Comparison of ENCODE assay signal across 22 mouse cellular contexts in genomic region chr8:104925972-104926596, GRCm38 (mm10). TPM values are rescaled to one million over a fixed set of nuclear protein-coding genes. Genes with fewer than 3 reads are reported as not detected.
DNase-seq lines count a peak whose midpoint lies in the region; ATAC-seq and TF ChIP-seq lines count a peak whose summit lies in the region.
"Had no signal": no experiment of that assay in that cellular context is flagged by ENCODE, and none has a peak within 500 bp of the region (broad histone marks: within the 10 kb centered on the region; RNA-seq: fewer than 3 reads in every experiment).

Gene Ces2e (plus strand): TSS chr8:104926260.

- H3K27me3 ChIP-seq in liver, adult 2 months (ENCODE audit: control insufficient read depth, insufficient read depth, low read length) = no peaks in the 10 kb centered on the region
- no peaks in the 10 kb centered on the region for H3K27me3 ChIP-seq in liver, embryonic 11.5 days (replicated peaks; ENCODE audit: control insufficient read depth, insufficient read depth, low read length)
- H3K27me3 ChIP-seq in kidney, postnatal 0 days (ENCODE audit: insufficient read depth, low read length) = no peaks in the 10 kb centered on the region
- no peaks in the 10 kb centered on the region for H3K27me3 ChIP-seq in stomach, postnatal 0 days (ENCODE audit: control insufficient read depth, insufficient read depth, low read length)
- H3K27me3 ChIP-seq: CH12.LX; embryonic facial prominence, embryonic 13.5 days; heart, embryonic 15.5 days; hindbrain, embryonic 12.5 days; liver, embryonic 15.5 days had no signal

- no peaks in the 10 kb centered on the region for H3K9me3 ChIP-seq in liver, embryonic 11.5 days (ENCODE audit: control insufficient read depth, low read length)
- no peaks in the 10 kb centered on the region for H3K9me3 ChIP-seq in kidney, postnatal 0 days (replicated peaks; ENCODE audit: low read length)
- no peaks in the 10 kb centered on the region for H3K9me3 ChIP-seq in stomach, postnatal 0 days (ENCODE audit: control insufficient read depth, low read length)
- H3K9me3 ChIP-seq: embryonic facial prominence, embryonic 13.5 days; forebrain, embryonic 10.5 days; heart, embryonic 15.5 days; hindbrain, embryonic 12.5 days; liver, embryonic 15.5 days; megakaryocyte, embryonic 14.5 days had no signal

- no peak within 1 kb of the TSS for H3K4me2 ChIP-seq in liver, embryonic 11.5 days
- H3K4me2 ChIP-seq in kidney, postnatal 0 days (ENCODE audit: low read length) = no peak within 1 kb of the TSS
- no peak within 1 kb of the TSS for H3K4me2 ChIP-seq in stomach, postnatal 0 days (replicated peaks; ENCODE audit: low read depth)
- H3K4me2 ChIP-seq: embryonic facial prominence, embryonic 13.5 days; heart, embryonic 15.5 days; hindbrain, embryonic 12.5 days; liver, embryonic 15.5 days had no signal

- H3K79me2 ChIP-seq in liver, adult 2 months (ENCODE audit: control insufficient read depth, insufficient read depth, low read length) = no peaks in the 10 kb centered on the region

- peak; percentile 5 for DNase-seq in adrenal gland, postnatal 10 days
- no peak for DNase-seq in adrenal gland, adult 8-10 months
- peak; percentile 91 for DNase-seq in liver, adult 2 months (ENCODE audit: extremely low read depth, low read depth, low spot score)
- no peak for DNase-seq in liver, embryonic 11.5 days (ENCODE audit: low spot score)
- peak; percentile 5 for DNase-seq in kidney, postnatal 0 days (ENCODE audit: low spot score)
- DNase-seq in stomach, postnatal 0 days (ENCODE audit: low spot score) = no peak
- DNase-seq in urinary bladder, postnatal 14 days (ENCODE audit: low spot score) = no peak
- DNase-seq: cerebellum, adult 2 months; gastrocnemius, postnatal 25 days; left cerebral cortex, postnatal 4 days; thymus, adult 2 months had no signal

- peak within 1 kb of the TSS; percentile 40 for H3K27ac ChIP-seq in liver, adult 2 months (replicated peaks; ENCODE audit: insufficient read depth, low read depth, low read length)
- no peak within 1 kb of the TSS for H3K27ac ChIP-seq in liver, embryonic 11.5 days (ENCODE audit: low read depth, low read length)
- no peak within 1 kb of the TSS for H3K27ac ChIP-seq in kidney, postnatal 0 days
- peak within 1 kb of the TSS; percentile 30 for H3K27ac ChIP-seq in stomach, postnatal 0 days (replicated peaks)
- H3K27ac ChIP-seq: embryonic facial prominence, embryonic 13.5 days; forebrain, embryonic 10.5 days; heart, embryonic 15.5 days; hindbrain, embryonic 12.5 days; liver, embryonic 15.5 days had no signal

- H3K4me3 ChIP-seq in liver, adult 2 months (ENCODE audit: insufficient read depth, low read depth, low read length) = peak within 1 kb of the TSS; percentile 26
- H3K4me3 ChIP-seq in liver, embryonic 11.5 days (ENCODE audit: low read depth, low read length) = no peak within 1 kb of the TSS
- H3K4me3 ChIP-seq in kidney, postnatal 0 days (replicated peaks; ENCODE audit: low read depth, low read length) = no peak within 1 kb of the TSS
- H3K4me3 ChIP-seq in stomach, postnatal 0 days (ENCODE audit: low read depth, low read length) = no peak within 1 kb of the TSS
- H3K4me3 ChIP-seq: embryonic facial prominence, embryonic 13.5 days; forebrain, embryonic 10.5 days; heart, embryonic 15.5 days; hindbrain, embryonic 12.5 days; liver, embryonic 15.5 days; megakaryocyte, embryonic 14.5 days had no signal

- H3K4me1 ChIP-seq in liver, adult 2 months (ENCODE audit: control insufficient read depth, insufficient read depth, low read length) = peaks cover 16% of the 10 kb centered on the region
- H3K4me1 ChIP-seq in liver, embryonic 11.5 days (replicated peaks; ENCODE audit: control insufficient read depth, insufficient read depth, low read length) = no peaks in the 10 kb centered on the region
- H3K4me1 ChIP-seq in kidney, postnatal 0 days (replicated peaks; ENCODE audit: insufficient read depth, low read length) = no peaks in the 10 kb centered on the region
- no peaks in the 10 kb centered on the region for H3K4me1 ChIP-seq in stomach, postnatal 0 days (replicated peaks; ENCODE audit: control insufficient read depth, insufficient read depth)
- H3K4me1 ChIP-seq: embryonic facial prominence, embryonic 13.5 days; forebrain, embryonic 10.5 days; heart, embryonic 15.5 days; hindbrain, embryonic 12.5 days; liver, embryonic 15.5 days had no signal

- 0 out of 2 replicates have a peak within 1 kb of the TSS, but pooled peaks have one; percentile 3 for H3K9ac ChIP-seq in liver, adult 2 months (ENCODE audit: low read depth, low read length)
- no peak within 1 kb of the TSS for H3K9ac ChIP-seq in liver, embryonic 11.5 days (ENCODE audit: low read depth, low read length)
- H3K9ac ChIP-seq in kidney, postnatal 0 days (ENCODE audit: low read depth, low read length) = no peak within 1 kb of the TSS
- no peak within 1 kb of the TSS for H3K9ac ChIP-seq in stomach, postnatal 0 days (ENCODE audit: low read length)
- H3K9ac ChIP-seq: embryonic facial prominence, embryonic 13.5 days; heart, embryonic 15.5 days; hindbrain, embryonic 12.5 days; liver, embryonic 15.5 days had no signal

- ATAC-seq in liver, embryonic 11.5 days (replicated peaks; ENCODE audit: low FRiP score) = no peak
- ATAC-seq in kidney, postnatal 0 days (replicated peaks; ENCODE audit: low FRiP score, low read depth) = no peak
- ATAC-seq in stomach, postnatal 0 days (ENCODE audit: low FRiP score, low TSS enrichment) = no peak
- ATAC-seq in erythroid progenitor cell, adult 5-6 weeks (replicated peaks; ENCODE audit: low FRiP score, poor library complexity, severe bottlenecking) = no peak

- TF ChIP-seq CTCF in liver, adult 2 months (IDR thresholded peaks at IDR 0.05; ENCODE audit: low read depth, low read length) = no peak
- no peak for TF ChIP-seq CTCF in kidney, postnatal 0 days (IDR thresholded peaks at IDR 0.05; ENCODE audit: low read depth)
- TF ChIP-seq CTCF in stomach, postnatal 0 days (IDR thresholded peaks at IDR 0.05; ENCODE audit: low read depth) = no peak

- TF ChIP-seq POLR2A in liver, adult 2 months (IDR thresholded peaks at IDR 0.05; ENCODE audit: extremely low read depth, insufficient read depth, low read length) = no peak

- WGBS in liver, adult 2 months = 17% methylated on average over 5 of the region's 5 CpGs
- WGBS in liver, embryonic 11.5 days = 67% methylated on average over 5 of the region's 5 CpGs
- WGBS in kidney, postnatal 0 days = 61% methylated on average over 5 of the region's 5 CpGs
- WGBS in stomach, postnatal 0 days = 49% methylated on average over 5 of the region's 5 CpGs

- peaks cover 5% of the 10 kb centered on the region for H3K36me3 ChIP-seq in liver, adult 2 months (ENCODE audit: control insufficient read depth, insufficient read depth, low read length)
- no peaks in the 10 kb centered on the region for H3K36me3 ChIP-seq in liver, embryonic 11.5 days (ENCODE audit: control insufficient read depth, insufficient read depth, low read length)
- no peaks in the 10 kb centered on the region for H3K36me3 ChIP-seq in kidney, postnatal 0 days (ENCODE audit: insufficient read depth, low read length)
- H3K36me3 ChIP-seq in stomach, postnatal 0 days (ENCODE audit: control insufficient read depth, insufficient read depth, low read length) = no peaks in the 10 kb centered on the region
- H3K36me3 ChIP-seq: embryonic facial prominence, embryonic 13.5 days; forebrain, embryonic 10.5 days; heart, embryonic 15.5 days; hindbrain, embryonic 12.5 days; liver, embryonic 15.5 days had no signal

- no peak for TF ChIP-seq EP300 in stomach, postnatal 0 days (optimal IDR thresholded peaks at IDR 0.05)

RNA-seq across cellular contexts. Expression of gene Ces2e, which starts in this region (rescaled TPM):
- 10 to 100 TPM in 1 of 2 experiments, 1 to 10 TPM in 1; 9.9 to 21.9 TPM for total RNA-seq in adrenal gland, postnatal 10 days (2021)
- total RNA-seq in adrenal gland, adult 8-10 months (2022) = 1 to 10 TPM; 2.1 to 6.6 (median 4.9) TPM
- 120 and 259 TPM in 2 replicates for total RNA-seq in liver, adult 2 months (2014; rRNA removed)
- polyA plus RNA-seq in liver, adult 2 months (2012; rRNA removed) = 137 and 182 TPM in 2 replicates
- polyA plus RNA-seq in liver, embryonic 11.5 days (2014; fragmentation: Nextera tagmentation; extraction: Ambion mirVana) = 0.17 TPM in 1 of 2 replicates, not detected in the other
- 1.8 and 2.1 TPM in 2 replicates for polyA plus RNA-seq in kidney, postnatal 0 days (2015; fragmentation: Nextera tagmentation; extraction: Ambion mirVana)
- polyA plus RNA-seq in stomach, postnatal 0 days (2015; fragmentation: Nextera tagmentation; extraction: Ambion mirVana) = 2.4 and 2.6 TPM in 2 replicates
- not detected in 2 replicates for total RNA-seq in erythroid progenitor cell, adult 5-6 weeks (2015; ENCODE audit: low replicate concordance)
- not detected in 2 replicates for total RNA-seq in erythroid progenitor cell, adult 5-6 weeks (2017; ENCODE audit: low replicate concordance)
- total RNA-seq: common myeloid progenitor, adult 5-6 weeks; left cerebral cortex, postnatal 4 days; midbrain, postnatal 0 days had no signal
- polyA plus RNA-seq: forebrain, embryonic 10.5 days; hindbrain, embryonic 12.5 days; midbrain, postnatal 0 days; neural tube, embryonic 11.5 days had no signal

Comparison
In these comparisons a context has a peak if more than half of its experiments do, and no peak if none do; other contexts are left out.
1. RNA of gene Ces2e (polyA plus RNA-seq): 137 to 182 TPM in liver, adult 2 months; 2.4 to 2.6 TPM in stomach, postnatal 0 days, 1.8 to 2.1 TPM in kidney, postnatal 0 days and 0.17 TPM in liver, embryonic 11.5 days; every median in the first group is over 10 times any median in the second.
2. DNase-seq: peak in adrenal gland, postnatal 10 days (single experiment), liver, adult 2 months (single experiment) and kidney, postnatal 0 days (single experiment); none in adrenal gland, adult 8-10 months (single experiment), liver, embryonic 11.5 days (single experiment), stomach, postnatal 0 days (single experiment) and urinary bladder, postnatal 14 days (single experiment).
3. H3K27ac ChIP-seq: peak in liver, adult 2 months (single experiment) and stomach, postnatal 0 days (single experiment); none in liver, embryonic 11.5 days (single experiment) and kidney, postnatal 0 days (single experiment).